Mouse (Mus musculus) midbrain, embryonic 10.5 days (tissue): Measurements from ENCODE around the gene Prim1. TPM values are rescaled to one million over a fixed set of nuclear protein-coding genes. Genes with fewer than 3 reads are reported as not detected.
A peak's percentile ranks its signal among the peaks of the same experiment; 100 is the strongest.

Experiments used
- DNase-seq: peaks from one replicate; pipeline ENCODE4 v3.0.0-alpha.2; 2017; ENCODE audit warnings: low spot score
- H3K27ac ChIP-seq: fragments of 300-500 bp; sonication (generic); replicated peaks from 2 replicates; pipeline ENCODE4 v1.5.1; 2016; ENCODE audit warnings: mild to moderate bottlenecking
- H3K27me3 ChIP-seq: fragments of 300-500 bp; sonication (generic); 2 replicates; pipeline ENCODE4 v1.6.1; 2016; ENCODE audit warnings: low read depth, mild to moderate bottlenecking; ENCODE audit not compliant: poor library complexity, severe bottlenecking
- H3K36me3 ChIP-seq: fragments of 300-500 bp; sonication (generic); 2 replicates; pipeline ENCODE4 v1.6.1; 2016; ENCODE audit warnings: mild to moderate bottlenecking, moderate library complexity
- H3K4me1 ChIP-seq: fragments of 300-500 bp; sonication (generic); 2 replicates; pipeline ENCODE4 v1.6.1; 2016
- H3K4me3 ChIP-seq: fragments of 300-500 bp; sonication (generic); 2 replicates; pipeline ENCODE4 v1.5.1; 2016; ENCODE audit warnings: mild to moderate bottlenecking, moderate library complexity
- H3K9me3 ChIP-seq: fragments of 300-500 bp; sonication (generic); replicated peaks from 2 replicates; pipeline ENCODE4 v1.6.1; 2016; ENCODE audit warnings: mild to moderate bottlenecking
- WGBS: fragments of 180-500 bp; shearing (Covaris S2); methylation state at CpG from one replicate; pipeline ENCODE4 v1.1.7; 2016; 5-methylcytosine and 5-hydroxymethylcytosine counted together
- polyA plus RNA-seq: library from polyadenylated mRNA; unstranded; fragments of >200 nt; fragmentation: Nextera tagmentation; extraction: Ambion mirVana; gene quantifications from 2 replicates; pipeline ENCODE4 v1.2.1, GENCODE M21; 2016

The Prim1 gene
- 105 and 114 TPM in 2 replicates for polyA plus RNA-seq

DNA sequence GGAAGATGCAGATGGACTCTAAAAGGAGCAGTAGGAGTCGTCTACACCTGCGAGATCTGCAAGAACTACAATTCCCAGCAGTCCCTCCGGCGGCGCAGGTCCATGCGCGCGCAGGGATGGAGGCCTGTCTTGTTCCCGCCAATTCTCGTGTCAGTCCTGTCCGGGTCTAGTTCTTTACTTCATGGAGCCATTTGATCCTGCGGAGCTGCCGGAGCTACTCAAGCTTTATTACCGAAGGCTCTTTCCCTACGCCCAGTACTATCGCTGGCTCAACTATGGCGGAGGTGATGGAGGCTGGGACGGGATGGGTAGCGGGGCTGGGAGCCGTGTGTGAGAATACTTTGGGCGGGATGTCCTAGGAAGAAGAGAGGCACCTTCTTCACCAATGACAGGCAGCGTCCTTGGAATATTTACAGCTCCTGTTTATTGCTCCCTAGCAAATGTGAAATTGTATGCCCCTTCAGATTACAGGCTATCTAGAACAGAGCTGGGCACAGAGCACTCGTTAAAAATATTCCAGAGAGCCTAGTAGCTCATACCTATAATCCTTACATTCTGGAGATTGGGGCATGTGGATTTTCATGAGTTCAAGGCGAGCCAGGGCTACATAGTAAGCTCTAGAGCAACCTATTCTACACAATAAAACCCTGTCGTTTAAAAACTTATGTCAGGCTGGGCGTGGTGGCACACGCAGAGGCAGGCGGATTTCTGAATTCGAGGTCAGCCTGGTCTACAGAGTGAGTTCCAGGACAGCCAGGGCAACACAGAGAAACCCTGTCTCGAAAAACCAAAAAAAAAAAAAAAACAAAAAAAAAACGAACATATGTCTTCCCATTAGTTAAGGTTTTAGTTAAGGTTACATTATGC lies at the start of gene Prim1:
Gene Prim1, plus strand, starts transcription at position 101 of the 867 bp plus-strand sequence.
- WGBS, result 8% methylated on average over 31 of the region's 31 CpGs
- H3K4me3 ChIP-seq, result peak within 1 kb of the TSS; percentile 73
- H3K27me3 ChIP-seq, result no peaks in the 10 kb centered on the region
- H3K36me3 ChIP-seq, result peaks cover 32% of the 10 kb centered on the region
- peaks cover 15% of the 10 kb centered on the region for H3K4me1 ChIP-seq
- no peaks in the 10 kb centered on the region for H3K9me3 ChIP-seq
- H3K27ac ChIP-seq, result peak within 1 kb of the TSS; percentile 92
- peak; percentile 88 for DNase-seq

- Histone ChIP-seq H3K9me3 (no peaks in the 10 kb centered on the region), H3K4me3 (no peak overlapping the region), H3K27me3 (no peaks in the 10 kb centered on the region), H3K4me1 (peaks cover 5% of the 10 kb centered on the region), H3K27ac (no peak overlapping the region), H3K36me3 (no peaks in the 10 kb centered on the region)
- 91% methylated on average over 6 of the region's 6 CpGs for WGBS
- DNase-seq, result no peak
These were observed 48.5 kb upstream of the Prim1 start for GRCm38 (mm10) chr10:127966506-127966905.

GRCm38 (mm10) chr10:127969820-127970219 lies 45.1 kb upstream of the Prim1 start:
- no peak overlapping the region for H3K4me3 ChIP-seq
- no peak for DNase-seq
- peaks cover 5% of the 10 kb centered on the region for H3K4me1 ChIP-seq
- no peaks in the 10 kb centered on the region for H3K27me3 ChIP-seq
- no peaks in the 10 kb centered on the region for H3K36me3 ChIP-seq
- WGBS, result 89% methylated on average over 4 of the region's 4 CpGs
- H3K9me3 ChIP-seq, result no peaks in the 10 kb centered on the region
- H3K27ac ChIP-seq, result no peak overlapping the region

GRCm38 (mm10) chr10:127970359-127970831 lies 44.6 kb upstream of the Prim1 start:
- Histone ChIP-seq H3K27ac (no peak overlapping the region), H3K4me3 (no peak overlapping the region), H3K4me1 (peaks cover 7% of the 10 kb centered on the region), H3K9me3 (no peaks in the 10 kb centered on the region), H3K27me3 (no peaks in the 10 kb centered on the region), H3K36me3 (no peaks in the 10 kb centered on the region)
- no peak for DNase-seq
- WGBS, result 70% methylated on average over 3 of the region's 3 CpGs

- 71% methylated on average over 3 of the region's 3 CpGs for WGBS
- Histone ChIP-seq H3K27me3 (no peaks in the 10 kb centered on the region), H3K27ac (no peak overlapping the region), H3K9me3 (no peaks in the 10 kb centered on the region), H3K36me3 (no peaks in the 10 kb centered on the region), H3K4me3 (no peak overlapping the region), H3K4me1 (peaks cover 10% of the 10 kb centered on the region)
- DNase-seq, result no peak
These were observed 43.8 kb upstream of the Prim1 start for GRCm38 (mm10) chr10:127971135-127971534.

- WGBS, result 82% methylated on average over 3 of the region's 3 CpGs
- H3K36me3 ChIP-seq, result no peaks in the 10 kb centered on the region
These were observed 40.9 kb upstream of the Prim1 start for GRCm38 (mm10) chr10:127974062-127974461.

GRCm38 (mm10) chr10:127975503-127975902 lies 39.5 kb upstream of the Prim1 start:
- peaks cover 7% of the 10 kb centered on the region for H3K4me1 ChIP-seq
- 6% methylated on average over 1 of the region's 1 CpGs for WGBS
- DNase-seq, result no peak

More at GRCm38 (mm10) chr10:127974062-127974461, 40.9 kb upstream of the Prim1 start:
- Histone ChIP-seq H3K4me3 (no peak overlapping the region), H3K9me3 (no peaks in the 10 kb centered on the region), H3K27me3 (no peaks in the 10 kb centered on the region), H3K4me1 (peaks cover 10% of the 10 kb centered on the region), H3K27ac (no peak overlapping the region)
- no peak for DNase-seq

GRCm38 (mm10) chr10:127984650-127985049 lies 30.3 kb upstream of the Prim1 start:
- no peak overlapping the region for H3K4me3 ChIP-seq
- H3K27me3 ChIP-seq, result peaks cover 4% of the 10 kb centered on the region; the same call in 1 of the 2 replicates
- no peak for DNase-seq
- no peaks in the 10 kb centered on the region; the same call in 1 of the 2 replicates for H3K9me3 ChIP-seq
- H3K27ac ChIP-seq, result peak overlapping the region; percentile 80
- H3K4me1 ChIP-seq, result peaks cover 28% of the 10 kb centered on the region
- H3K36me3 ChIP-seq, result no peaks in the 10 kb centered on the region
- WGBS, result 82% methylated on average over 5 of the region's 5 CpGs

More at GRCm38 (mm10) chr10:127975503-127975902, 39.5 kb upstream of the Prim1 start:
- H3K9me3 ChIP-seq, result no peaks in the 10 kb centered on the region
- H3K36me3 ChIP-seq, result no peaks in the 10 kb centered on the region
- H3K4me3 ChIP-seq, result no peak overlapping the region
- H3K27ac ChIP-seq, result 0 out of 2 replicates have a peak overlapping the region, but pooled peaks have one; percentile 49
- no peaks in the 10 kb centered on the region for H3K27me3 ChIP-seq

- 25% methylated on average over 8 of the region's 8 CpGs for WGBS
- no peaks in the 10 kb centered on the region; the same call in 1 of the 2 replicates for H3K9me3 ChIP-seq
- peaks cover 28% of the 10 kb centered on the region for H3K4me1 ChIP-seq
- H3K27me3 ChIP-seq, result peaks cover 4% of the 10 kb centered on the region; the same call in 1 of the 2 replicates
- H3K4me3 ChIP-seq, result peak overlapping the region; percentile 12; the same call in 1 of the 2 replicates
- peak overlapping the region; percentile 80 for H3K27ac ChIP-seq
- no peaks in the 10 kb centered on the region for H3K36me3 ChIP-seq
- DNase-seq, result peak; percentile 37
These were observed 29.4 kb upstream of the Prim1 start for GRCm38 (mm10) chr10:127985601-127986000.

DNA sequence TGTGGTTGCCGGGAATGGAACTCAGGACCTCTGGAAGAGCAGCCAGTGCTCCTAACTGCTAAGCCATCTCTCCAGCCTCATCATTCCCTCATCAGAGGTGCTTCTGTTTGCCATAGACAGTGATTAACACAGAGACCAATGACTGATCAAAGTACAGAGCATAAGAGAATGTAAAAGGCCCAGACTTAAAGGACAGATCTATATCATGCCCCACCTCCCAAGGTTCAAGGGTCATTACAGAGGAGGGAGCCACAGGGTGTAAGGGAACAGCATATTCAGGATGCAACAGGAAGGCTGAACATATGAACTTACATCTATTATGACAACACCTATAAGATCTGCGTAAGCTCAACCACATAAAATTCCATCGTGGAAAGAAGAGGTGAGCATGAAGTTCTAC lies 18.3 kb upstream of the Prim1 start:
- 93% methylated on average over 3 of the region's 3 CpGs for WGBS
- Histone ChIP-seq H3K27me3 (no peaks in the 10 kb centered on the region), H3K9me3 (0 out of 2 replicates have a peak, but pooled peaks cover 3% of the 10 kb centered on the region)

GRCm38 (mm10) chr10:127998260-127998659 lies 16.7 kb upstream of the Prim1 start:
- Histone ChIP-seq H3K27me3 (no peaks in the 10 kb centered on the region), H3K36me3 (no peaks in the 10 kb centered on the region), H3K9me3 (0 out of 2 replicates have a peak, but pooled peaks cover 3% of the 10 kb centered on the region), H3K4me1 (no peaks in the 10 kb centered on the region), H3K4me3 (no peak overlapping the region), H3K27ac (no peak overlapping the region)
- DNase-seq, result no peak
- 100% methylated on average over 1 of the region's 1 CpGs for WGBS

More for the DNA sequence above, 18.3 kb upstream of the Prim1 start:
- H3K4me3 ChIP-seq, result no peak overlapping the region
- H3K36me3 ChIP-seq, result no peaks in the 10 kb centered on the region
- H3K27ac ChIP-seq, result no peak overlapping the region
- no peaks in the 10 kb centered on the region for H3K4me1 ChIP-seq
- DNase-seq, result no peak

DNA sequence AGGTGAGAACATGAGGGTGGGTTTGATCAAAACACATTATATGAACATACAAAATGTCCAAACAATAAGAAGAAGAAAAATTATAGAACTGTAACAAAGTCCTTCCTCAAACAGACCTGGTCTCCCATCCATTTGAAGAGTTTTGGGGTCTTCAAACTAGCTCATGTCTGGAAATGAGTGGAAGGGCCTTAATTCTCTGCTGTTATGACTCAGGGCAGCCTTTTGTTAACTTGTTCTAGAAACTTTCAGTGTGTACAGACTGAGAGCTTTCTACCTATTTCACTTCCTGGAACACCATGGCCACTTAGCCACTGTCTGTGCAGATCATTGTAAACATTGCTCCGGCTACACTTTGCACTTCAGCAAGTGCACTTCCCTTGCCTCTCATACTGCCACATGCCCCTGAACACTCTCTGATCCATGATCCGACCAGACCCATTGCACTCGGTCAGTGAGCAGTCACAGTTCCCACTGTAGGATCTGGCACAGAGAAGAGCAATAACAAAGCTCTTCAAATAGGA lies 11.6 kb upstream of the Prim1 start:
- 83% methylated on average over 3 of the region's 3 CpGs for WGBS
- Histone ChIP-seq H3K27ac (no peak overlapping the region), H3K9me3 (0 out of 2 replicates have a peak, but pooled peaks cover 2% of the 10 kb centered on the region), H3K36me3 (no peaks in the 10 kb centered on the region), H3K27me3 (no peaks in the 10 kb centered on the region), H3K4me3 (no peak overlapping the region), H3K4me1 (no peaks in the 10 kb centered on the region)
- no peak for DNase-seq
